Comparison of ENCODE assay signal across 22 mouse cellular contexts in the genomic region with DNA sequence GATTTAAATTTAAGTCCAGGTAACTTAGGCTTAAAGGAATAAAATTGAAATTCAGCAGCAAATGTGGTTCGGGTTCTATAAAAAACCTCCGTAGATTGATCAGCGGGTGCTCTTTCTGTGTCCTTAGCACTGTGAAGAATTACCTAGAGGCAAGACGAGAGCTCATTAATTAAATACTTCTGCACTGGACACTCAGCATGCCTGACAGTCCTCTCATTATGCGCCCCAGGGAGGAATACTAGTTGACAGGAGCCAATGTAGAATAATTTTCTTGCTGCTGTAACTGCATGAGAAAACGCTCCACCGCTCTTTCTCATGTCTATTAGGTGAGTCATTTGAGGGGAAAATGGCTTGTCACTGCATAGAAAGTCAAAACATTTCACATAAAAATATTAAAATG.
DNase-seq lines count a peak whose midpoint lies in the region; ATAC-seq and TF ChIP-seq lines count a peak whose summit lies in the region.
"Had no signal": no experiment of that assay in that cellular context is flagged by ENCODE, and none has a peak within 500 bp of the region (broad histone marks: within the 10 kb centered on the region; RNA-seq: fewer than 3 reads in every experiment).

No protein-coding gene starts in this region.

- 50% methylated on average over 7 of the region's 7 CpGs for WGBS in forebrain, embryonic 14.5 days
- WGBS in forebrain, embryonic 13.5 days: 47% methylated on average over 7 of the region's 7 CpGs
- WGBS in hindbrain, postnatal 0 days: 45% methylated on average over 7 of the region's 7 CpGs
- WGBS in hindbrain, embryonic 12.5 days: 56% methylated on average over 7 of the region's 7 CpGs
- WGBS in midbrain, postnatal 0 days: 47% methylated on average over 7 of the region's 7 CpGs

- H3K36me3 ChIP-seq in forebrain, embryonic 14.5 days (ENCODE audit: control insufficient read depth, insufficient read depth, low read length): no peaks in the 10 kb centered on the region
- no peaks in the 10 kb centered on the region for H3K36me3 ChIP-seq in forebrain, embryonic 13.5 days (ENCODE audit: poor library complexity, severe bottlenecking)
- H3K36me3 ChIP-seq in hindbrain, postnatal 0 days (ENCODE audit: insufficient read depth, low read length): no peaks in the 10 kb centered on the region
- no peaks in the 10 kb centered on the region for H3K36me3 ChIP-seq in hindbrain, embryonic 12.5 days
- H3K36me3 ChIP-seq in midbrain, postnatal 0 days (ENCODE audit: insufficient read depth, low read length): no peaks in the 10 kb centered on the region
- H3K36me3 ChIP-seq: embryonic facial prominence, embryonic 12.5 days; forebrain, embryonic 12.5 days; heart, embryonic 13.5 days had no signal

- no peak overlapping the region for H3K9ac ChIP-seq in forebrain, embryonic 14.5 days (ENCODE audit: low read length)
- H3K9ac ChIP-seq in forebrain, embryonic 13.5 days: no peak overlapping the region
- H3K9ac ChIP-seq in hindbrain, postnatal 0 days (replicated peaks; ENCODE audit: low read length): no peak overlapping the region
- no peak overlapping the region for H3K9ac ChIP-seq in hindbrain, embryonic 12.5 days
- no peak overlapping the region for H3K9ac ChIP-seq in midbrain, postnatal 0 days (replicated peaks; ENCODE audit: low read length, poor library complexity, severe bottlenecking)
- H3K9ac ChIP-seq: embryonic facial prominence, embryonic 12.5 days; forebrain, embryonic 12.5 days; heart, embryonic 13.5 days had no signal

- H3K4me2 ChIP-seq in forebrain, embryonic 14.5 days (ENCODE audit: low read length): no peak overlapping the region
- H3K4me2 ChIP-seq in forebrain, embryonic 13.5 days: no peak overlapping the region
- no peak overlapping the region for H3K4me2 ChIP-seq in hindbrain, postnatal 0 days (ENCODE audit: low read depth, low read length)
- no peak overlapping the region for H3K4me2 ChIP-seq in hindbrain, embryonic 12.5 days (replicated peaks)
- no peak overlapping the region for H3K4me2 ChIP-seq in midbrain, postnatal 0 days (ENCODE audit: low read depth, low read length, poor library complexity, severe bottlenecking)
- H3K4me2 ChIP-seq: embryonic facial prominence, embryonic 12.5 days; forebrain, embryonic 12.5 days; heart, embryonic 13.5 days had no signal

- ATAC-seq in forebrain, embryonic 14.5 days: no peak
- no peak for ATAC-seq in forebrain, embryonic 13.5 days
- no peak for ATAC-seq in hindbrain, postnatal 0 days
- ATAC-seq in hindbrain, embryonic 12.5 days (ENCODE audit: low FRiP score): no peak
- no peak for ATAC-seq in midbrain, postnatal 0 days (ENCODE audit: low FRiP score)
- ATAC-seq: activated CD4-positive, CD25-positive, alpha-beta regulatory T cell, adult 4 months; intestine, embryonic 16.5 days; Patski had no signal

- H3K9me3 ChIP-seq in forebrain, embryonic 14.5 days (replicated peaks; ENCODE audit: control insufficient read depth, low read length): no peaks in the 10 kb centered on the region
- H3K9me3 ChIP-seq in forebrain, embryonic 13.5 days (replicated peaks): no peaks in the 10 kb centered on the region
- no peaks in the 10 kb centered on the region for H3K9me3 ChIP-seq in hindbrain, postnatal 0 days (ENCODE audit: low read length)
- H3K9me3 ChIP-seq in hindbrain, embryonic 12.5 days (replicated peaks): no peaks in the 10 kb centered on the region
- H3K9me3 ChIP-seq in midbrain, postnatal 0 days (ENCODE audit: low read length): no peaks in the 10 kb centered on the region
- H3K9me3 ChIP-seq: embryonic facial prominence, embryonic 12.5 days; forebrain, embryonic 12.5 days; heart, embryonic 13.5 days had no signal

- no peaks in the 10 kb centered on the region for H3K4me1 ChIP-seq in forebrain, embryonic 14.5 days (ENCODE audit: control insufficient read depth, insufficient read depth, low read length)
- no peaks in the 10 kb centered on the region for H3K4me1 ChIP-seq in forebrain, embryonic 13.5 days
- H3K4me1 ChIP-seq in hindbrain, postnatal 0 days (ENCODE audit: insufficient read depth, low read length): no peaks in the 10 kb centered on the region; the same call in 1 of the 2 replicates
- H3K4me1 ChIP-seq in hindbrain, embryonic 12.5 days: no peaks in the 10 kb centered on the region
- H3K4me1 ChIP-seq in midbrain, postnatal 0 days (ENCODE audit: insufficient read depth, low read length): no peaks in the 10 kb centered on the region
- H3K4me1 ChIP-seq: embryonic facial prominence, embryonic 12.5 days; forebrain, embryonic 12.5 days; heart, embryonic 13.5 days had no signal

- H3K27ac ChIP-seq in forebrain, embryonic 14.5 days (ENCODE audit: low read depth, low read length): no peak overlapping the region
- H3K27ac ChIP-seq in forebrain, embryonic 13.5 days: no peak overlapping the region
- H3K27ac ChIP-seq in hindbrain, postnatal 0 days: no peak overlapping the region
- no peak overlapping the region for H3K27ac ChIP-seq in hindbrain, embryonic 12.5 days
- no peak overlapping the region for H3K27ac ChIP-seq in midbrain, postnatal 0 days (ENCODE audit: low read depth, low read length)
- H3K27ac ChIP-seq: embryonic facial prominence, embryonic 12.5 days; forebrain, embryonic 12.5 days; gastrocnemius, adult 2 months; heart, embryonic 13.5 days had no signal

- no peak for TF ChIP-seq CTCF in hindbrain, postnatal 0 days (IDR thresholded peaks at IDR 0.05; ENCODE audit: low read depth)
- TF ChIP-seq CTCF in midbrain, postnatal 0 days (IDR thresholded peaks at IDR 0.05): no peak

- H3K27me3 ChIP-seq in forebrain, embryonic 14.5 days (replicated peaks; ENCODE audit: control insufficient read depth, insufficient read depth, low read length): no peaks in the 10 kb centered on the region; the same call in 1 of the 2 replicates
- H3K27me3 ChIP-seq in forebrain, embryonic 13.5 days: peaks cover 9% of the 10 kb centered on the region
- no peaks in the 10 kb centered on the region for H3K27me3 ChIP-seq in hindbrain, postnatal 0 days (ENCODE audit: insufficient read depth, low read length)
- no peaks in the 10 kb centered on the region; the same call in 1 of the 2 replicates for H3K27me3 ChIP-seq in hindbrain, embryonic 12.5 days
- no peaks in the 10 kb centered on the region for H3K27me3 ChIP-seq in midbrain, postnatal 0 days (ENCODE audit: insufficient read depth, low read length)
- H3K27me3 ChIP-seq: embryonic facial prominence, embryonic 12.5 days; heart, embryonic 13.5 days; Patski had no signal

- peak; percentile 33 for DNase-seq in forebrain, embryonic 14.5 days (ENCODE audit: low spot score)
- DNase-seq in hindbrain, postnatal 0 days (ENCODE audit: low spot score): peak; percentile 5
- DNase-seq in Muller cell, postnatal 12 days (ENCODE audit: inconsistent ontology term): peak; percentile 84
- peak; percentile 6 for DNase-seq in midbrain, postnatal 0 days (ENCODE audit: low spot score)
- no peak for DNase-seq in thymus, adult 18-20 months
- no peak for DNase-seq in layer of hippocampus, postnatal 14 days (ENCODE audit: low spot score in 2 of 2)
- DNase-seq: adrenal gland, postnatal 14 days; cerebellum, adult 2 months; cerebellum, postnatal 14 days; embryo, embryonic 11 days; gastrocnemius, adult 2 months; gastrocnemius, postnatal 36 days; heart, adult 11 months; heart, postnatal 36 days had no signal

- H3K4me3 ChIP-seq in forebrain, embryonic 14.5 days (ENCODE audit: low read depth, low read length): no peak overlapping the region
- H3K4me3 ChIP-seq in forebrain, embryonic 13.5 days: no peak overlapping the region
- no peak overlapping the region for H3K4me3 ChIP-seq in hindbrain, postnatal 0 days (ENCODE audit: low read length)
- no peak overlapping the region for H3K4me3 ChIP-seq in hindbrain, embryonic 12.5 days
- H3K4me3 ChIP-seq in midbrain, postnatal 0 days (ENCODE audit: low read depth, low read length): no peak overlapping the region
- H3K4me3 ChIP-seq: embryonic facial prominence, embryonic 12.5 days; forebrain, embryonic 12.5 days; gastrocnemius, adult 2 months; heart, embryonic 13.5 days had no signal

Comparison
In these comparisons a context has a peak if more than half of its experiments do, and no peak if none do; other contexts are left out.
1. DNase-seq: peak in forebrain, embryonic 14.5 days (single experiment), hindbrain, postnatal 0 days (single experiment), Muller cell, postnatal 12 days (single experiment) and midbrain, postnatal 0 days (single experiment); none in thymus, adult 18-20 months (0 of 2) and layer of hippocampus, postnatal 14 days (0 of 2).